Mouse (Mus musculus) adrenal gland, adult 2 months (tissue): ENCODE measurements around the gene St6galnac3. TPM values are rescaled to one million over a fixed set of nuclear protein-coding genes. Genes with fewer than 3 reads are reported as not detected.

Experiments used
- DNase-seq: peaks from one replicate; pipeline ENCODE4 v3.0.0; 2021
- polyA plus RNA-seq: library from polyadenylated mRNA; depleted of rRNA; stranded (reverse); fragments of >200 nt; gene quantifications from 2 replicates; pipeline ENCODE4 v1.2.3, GENCODE M21; 2012
- total RNA-seq, 2 experiments: library from RNA; stranded (reverse); gene quantifications; 2 replicates each; pipeline ENCODE4 v1.2.3; 2021

St6galnac3 gene
- total and polyA plus RNA-seq, 3 experiments = 0.40 to 16.9 (median 7.9) TPM

GRCm38 (mm10) chr3:153348797-153349465 lies 376.0 kb downstream of the St6galnac3 start:
- DNase-seq = no peak

GRCm38 (mm10) chr3:153344979-153345378 lies 380.0 kb downstream of the St6galnac3 start:
- DNase-seq = no peak

- DNase-seq = no peak
These were observed 385.0 kb downstream of the St6galnac3 start for GRCm38 (mm10) chr3:153339940-153340339.

- no peak for DNase-seq
These were observed 385.9 kb downstream of the St6galnac3 start for GRCm38 (mm10) chr3:153339091-153339490.

GRCm38 (mm10) chr3:153337779-153338178 lies 387.2 kb downstream of the St6galnac3 start:
- DNase-seq = no peak

GRCm38 (mm10) chr3:153337221-153337620 lies 387.8 kb downstream of the St6galnac3 start:
- no peak for DNase-seq

- no peak for DNase-seq
These were observed 390.7 kb downstream of the St6galnac3 start for GRCm38 (mm10) chr3:153334152-153334825.

- DNase-seq = no peak
These were observed 400.7 kb downstream of the St6galnac3 start for GRCm38 (mm10) chr3:153324307-153324706.

- no peak for DNase-seq
These were observed 401.5 kb downstream of the St6galnac3 start for GRCm38 (mm10) chr3:153323446-153323845.

GRCm38 (mm10) chr3:153313583-153313982 lies 411.4 kb downstream of the St6galnac3 start:
- no peak for DNase-seq

- DNase-seq = no peak
These were observed 411.8 kb downstream of the St6galnac3 start for GRCm38 (mm10) chr3:153313167-153313566.

GRCm38 (mm10) chr3:153312006-153312405 lies 413.0 kb downstream of the St6galnac3 start:
- no peak for DNase-seq

GRCm38 (mm10) chr3:153308379-153308778 lies 416.6 kb downstream of the St6galnac3 start:
- DNase-seq = no peak

GRCm38 (mm10) chr3:153305153-153305552 lies 419.8 kb downstream of the St6galnac3 start:
- DNase-seq = no peak

- no peak for DNase-seq
These were observed 422.6 kb downstream of the St6galnac3 start for GRCm38 (mm10) chr3:153302376-153302775.

- no peak for DNase-seq
These were observed 428.5 kb downstream of the St6galnac3 start for GRCm38 (mm10) chr3:153296375-153297068.

- DNase-seq = no peak
These were observed 432.1 kb downstream of the St6galnac3 start for GRCm38 (mm10) chr3:153292853-153293252.

GRCm38 (mm10) chr3:153292363-153292762 lies 432.6 kb downstream of the St6galnac3 start:
- no peak for DNase-seq

- no peak for DNase-seq
These were observed 433.4 kb downstream of the St6galnac3 start for GRCm38 (mm10) chr3:153291406-153292045.

GRCm38 (mm10) chr3:153289971-153290370 lies 435.0 kb downstream of the St6galnac3 start:
- DNase-seq = no peak

- no peak for DNase-seq
These were observed 437.4 kb downstream of the St6galnac3 start for GRCm38 (mm10) chr3:153287564-153287963.

GRCm38 (mm10) chr3:153287081-153287480 lies 437.9 kb downstream of the St6galnac3 start:
- no peak for DNase-seq
